Mouse (Mus musculus) heart, adult 11 months (tissue): ENCODE measurements around the gene Rbm34.
"Not testable (repeated sequence)": the region's sequence is repeated elsewhere in the genome, so short reads cannot be mapped to it uniquely, and the experiment has no call there.

Source experiments
- DNase-seq: peaks from one replicate; pipeline ENCODE4 v3.0.0; 2022

Gene Rbm34

GRCm38 (mm10) chr8:126918356-126918755 is 52.5 kb downstream of the Rbm34 start:
- DNase-seq, result peak; percentile 85

- peak; percentile 96 for DNase-seq
These were observed 53.5 kb downstream of the Rbm34 start for GRCm38 (mm10) chr8:126917179-126917905.

- peak; percentile 90 for DNase-seq
These were observed 54.3 kb downstream of the Rbm34 start for GRCm38 (mm10) chr8:126916611-126917010.

GRCm38 (mm10) chr8:126914609-126915375 is 56.1 kb downstream of the Rbm34 start:
- DNase-seq, result peak; percentile 98

- not testable (repeated sequence) for DNase-seq
These were observed 56.8 kb downstream of the Rbm34 start for GRCm38 (mm10) chr8:126914107-126914490.

- DNase-seq, result peak; percentile 99
These were observed 57.4 kb downstream of the Rbm34 start for GRCm38 (mm10) chr8:126913241-126914106.

GRCm38 (mm10) chr8:126909371-126909802 is 61.5 kb downstream of the Rbm34 start:
- peak; percentile 94 for DNase-seq

- DNase-seq, result peak; percentile 98
These were observed 62.1 kb downstream of the Rbm34 start for GRCm38 (mm10) chr8:126908805-126909204.

GRCm38 (mm10) chr8:126907968-126908367 is 62.9 kb downstream of the Rbm34 start:
- no peak for DNase-seq

GRCm38 (mm10) chr8:126907374-126907773 is 63.5 kb downstream of the Rbm34 start:
- no peak for DNase-seq

- DNase-seq, result no peak
These were observed 65.5 kb downstream of the Rbm34 start for GRCm38 (mm10) chr8:126905387-126905786.

GRCm38 (mm10) chr8:126903927-126904326 is 66.9 kb downstream of the Rbm34 start:
- no peak for DNase-seq

GRCm38 (mm10) chr8:126903224-126903895 is 67.5 kb downstream of the Rbm34 start:
- no peak for DNase-seq

- peak; percentile 86 for DNase-seq
These were observed 69.3 kb downstream of the Rbm34 start for GRCm38 (mm10) chr8:126901612-126902011.

GRCm38 (mm10) chr8:126901049-126901448 is 69.8 kb downstream of the Rbm34 start:
- no peak for DNase-seq
